Mouse (Mus musculus) frontal cortex, adult (tissue): ENCODE data around the gene Aanat.

Source experiments
- ATAC-seq: cut with Nextera tagmentation; 2 replicates; pipeline ENCODE4 v1.9.2; 2017; ENCODE audit warnings: mild to moderate bottlenecking, moderate library complexity, mixed read lengths; ENCODE audit not compliant: low TSS enrichment

Gene Aanat

DNA sequence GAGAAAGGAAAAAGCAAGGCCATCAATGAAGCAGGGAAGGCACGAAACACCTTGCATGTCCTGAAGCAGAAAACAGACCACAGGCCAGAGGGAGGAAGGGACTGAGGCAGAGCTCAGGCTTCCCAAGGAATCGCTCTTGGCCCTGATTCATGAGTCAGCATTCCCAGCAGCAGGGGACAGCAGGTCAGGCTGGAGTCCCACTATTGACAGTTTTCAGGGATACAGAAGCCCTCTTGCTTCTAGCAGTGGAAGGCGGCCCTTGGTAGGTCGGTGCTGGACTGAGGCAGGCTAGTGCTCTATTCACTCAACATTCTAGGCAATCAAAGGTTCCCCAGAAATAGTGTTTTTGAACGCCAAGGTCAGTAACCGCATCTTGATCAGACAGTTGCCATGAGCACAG, 11.7 kb upstream of the Aanat start:
- ATAC-seq: no peak

DNA sequence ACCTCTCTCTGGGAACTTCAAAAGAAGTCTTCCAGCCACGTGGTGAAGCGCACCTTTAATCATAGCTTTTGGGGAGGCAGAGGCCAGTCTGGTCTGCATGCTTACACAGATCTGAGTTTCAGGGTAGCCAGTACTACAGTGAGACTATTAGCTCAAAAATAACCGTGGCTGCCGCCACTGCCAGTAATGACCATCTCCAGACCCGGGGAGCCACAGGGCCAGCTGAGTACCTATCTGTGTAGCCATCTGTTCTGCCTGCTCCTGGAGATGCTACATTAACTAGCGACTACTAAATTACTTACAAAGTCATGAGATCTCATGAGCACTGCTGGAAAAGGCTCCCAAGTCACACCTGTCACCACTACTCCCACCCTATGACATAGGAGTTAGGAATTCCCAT, 11.2 kb upstream of the Aanat start:
- no peak for ATAC-seq

GRCm38 (mm10) chr11:116575396-116575795, 10.8 kb upstream of the Aanat start:
- ATAC-seq: no peak

- no peak for ATAC-seq
These were observed 7.0 kb upstream of the Aanat start for GRCm38 (mm10) chr11:116579280-116579679.

DNA sequence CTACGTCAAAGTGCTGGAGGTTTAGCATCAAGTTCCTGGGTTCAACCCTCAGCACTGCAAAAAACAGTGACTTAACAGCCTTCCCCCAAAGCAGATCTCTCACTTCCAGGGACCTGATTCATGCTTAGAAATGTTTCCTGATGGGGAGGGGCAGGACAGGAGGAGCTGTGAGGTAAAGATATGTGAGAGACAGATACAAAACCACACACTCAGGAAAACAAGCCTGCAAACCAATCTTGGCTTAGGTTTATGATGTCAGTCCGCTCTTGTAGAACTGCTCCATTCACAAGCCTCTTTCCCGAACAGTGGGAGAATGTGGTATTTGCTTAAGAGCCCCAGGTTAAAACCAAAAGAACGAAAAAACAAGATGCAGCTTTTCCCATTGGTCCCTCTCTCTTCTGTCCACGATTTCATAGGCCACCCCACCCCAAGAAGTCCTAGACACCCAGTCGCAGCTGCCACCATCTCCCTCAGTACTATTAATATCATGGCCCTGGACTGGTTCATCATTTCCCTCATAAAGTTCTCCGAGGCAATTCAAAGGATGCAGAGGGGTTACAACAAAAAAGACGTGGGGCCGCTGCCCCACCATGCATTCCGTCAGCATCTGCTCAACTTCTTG, 6.1 kb upstream of the Aanat start:
- ATAC-seq: 0 out of 2 replicates have a peak, but pooled peaks have one; percentile 3

- ATAC-seq: peak; percentile 62
These were observed 5.4 kb upstream of the Aanat start for GRCm38 (mm10) chr11:116580711-116581375.

GRCm38 (mm10) chr11:116581376-116581814, 4.8 kb upstream of the Aanat start, which contains the start of gene Ube2o:
TSS of gene Ube2o (minus strand) at chr11:116581447.
- peak; percentile 81 for ATAC-seq

DNA sequence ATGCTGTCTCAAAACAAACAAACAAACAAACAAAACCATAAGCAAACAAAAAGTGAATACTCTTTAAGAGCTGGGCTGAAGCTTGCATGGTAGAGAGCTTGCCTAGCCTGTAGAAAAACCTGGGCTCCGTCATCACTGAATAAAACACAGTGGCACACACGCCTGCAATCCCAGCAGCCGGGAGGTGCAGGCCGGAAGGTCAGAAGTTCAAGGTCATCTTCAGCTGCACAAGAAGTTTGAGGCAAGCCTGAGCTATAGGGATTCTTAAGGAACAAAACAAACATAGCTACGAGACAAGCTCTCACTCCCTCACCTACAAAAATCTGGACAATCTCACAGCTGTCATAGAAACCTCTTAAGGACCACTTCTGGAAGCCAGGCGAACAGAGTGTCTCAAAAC, 550 bp upstream of the Aanat start:
- no peak for ATAC-seq

DNA sequence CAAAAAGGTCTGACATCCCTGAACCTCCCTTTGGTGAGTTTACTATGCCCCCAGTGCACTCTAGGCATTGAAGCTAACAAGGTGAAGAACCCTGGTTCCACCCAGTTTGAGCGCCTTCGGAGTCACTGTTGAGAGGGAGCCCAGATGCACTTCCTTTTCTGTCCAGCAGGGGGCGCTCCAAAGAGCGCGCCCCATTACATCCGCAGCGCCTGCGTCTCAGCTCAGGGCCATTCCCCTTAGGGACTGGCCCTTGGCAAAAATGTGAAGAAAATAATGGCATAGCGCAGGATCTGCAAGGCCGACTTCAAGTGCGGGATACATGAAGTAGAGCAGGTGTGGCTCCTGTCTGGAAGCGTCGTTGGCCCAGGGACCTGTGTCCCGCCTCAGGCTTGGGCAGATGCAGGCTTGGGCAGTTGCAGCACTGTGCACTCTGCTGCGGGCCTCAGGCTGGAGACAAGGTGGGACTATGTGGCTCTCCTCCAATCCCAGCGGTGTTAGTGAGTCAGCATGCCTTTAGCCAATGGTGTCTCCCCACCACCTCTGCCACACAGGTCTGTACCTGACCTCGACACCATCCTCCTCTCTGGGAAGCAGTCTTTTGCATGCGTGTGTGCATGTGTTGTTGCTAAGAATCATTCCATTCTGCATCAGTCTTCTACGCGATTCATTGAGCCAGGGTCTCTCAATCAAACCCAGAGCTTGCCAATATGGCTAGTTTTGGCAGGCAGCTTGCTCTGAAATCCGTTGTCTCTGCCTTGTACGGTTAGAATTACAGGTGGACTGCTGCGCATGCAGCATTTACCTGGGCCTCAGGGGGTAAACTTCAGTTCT, 784 bp downstream of the Aanat start:
- ATAC-seq: peak; percentile 64; the same call in 1 of the 2 replicates

- no peak for ATAC-seq
These were observed 2.8 kb downstream of the Aanat start for GRCm38 (mm10) chr11:116589020-116589531.

- no peak for ATAC-seq
These were observed 3.3 kb downstream of the Aanat start for GRCm38 (mm10) chr11:116589574-116589973.

GRCm38 (mm10) chr11:116591621-116592020, 5.4 kb downstream of the Aanat start:
- no peak for ATAC-seq

DNA sequence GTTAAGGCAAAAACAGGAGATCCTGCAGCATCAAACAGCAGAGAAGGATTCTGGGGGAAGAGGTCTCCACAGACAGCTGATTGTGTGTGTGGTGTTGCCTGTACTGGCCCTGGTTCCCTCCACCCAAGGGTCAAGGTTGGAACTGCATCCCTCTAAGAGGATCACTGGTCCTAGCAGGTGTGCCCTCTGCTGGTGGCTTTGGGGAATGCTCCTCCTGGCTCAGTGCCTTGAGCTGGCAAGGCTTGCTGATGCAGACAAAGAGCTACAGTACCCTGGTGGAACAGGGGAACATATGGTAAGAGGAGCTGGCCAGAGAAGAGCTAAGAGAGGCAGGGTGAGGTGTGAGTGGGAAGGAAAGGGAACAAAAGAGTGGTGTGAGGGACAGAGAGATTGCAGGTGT, 6.2 kb downstream of the Aanat start:
- peak; percentile 88 for ATAC-seq

GRCm38 (mm10) chr11:116593345-116593744, 7.1 kb downstream of the Aanat start:
- no peak for ATAC-seq

GRCm38 (mm10) chr11:116596766-116597165, 10.5 kb downstream of the Aanat start:
- no peak for ATAC-seq

DNA sequence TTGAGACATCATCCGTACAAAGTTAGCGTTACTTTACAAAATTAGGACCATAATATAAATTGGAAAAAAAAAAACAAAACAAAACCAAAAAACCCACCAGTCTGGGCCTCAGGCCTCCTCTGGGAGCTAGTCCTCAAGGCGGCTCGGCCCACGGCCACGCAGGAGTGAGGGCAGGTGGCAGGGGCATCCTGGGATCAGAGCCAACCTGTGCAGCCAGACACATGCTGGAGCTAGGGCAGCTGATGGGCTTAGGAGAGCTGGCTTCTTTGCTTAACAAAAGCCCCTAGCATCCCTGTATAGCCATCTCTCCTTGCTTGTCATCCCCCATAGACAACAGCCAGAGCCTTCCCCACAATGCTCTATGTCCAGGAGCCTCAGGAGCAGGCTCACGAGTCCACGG, 12.0 kb downstream of the Aanat start:
- ATAC-seq: no peak

- ATAC-seq: no peak
These were observed 13.0 kb downstream of the Aanat start for GRCm38 (mm10) chr11:116599230-116599629.

DNA sequence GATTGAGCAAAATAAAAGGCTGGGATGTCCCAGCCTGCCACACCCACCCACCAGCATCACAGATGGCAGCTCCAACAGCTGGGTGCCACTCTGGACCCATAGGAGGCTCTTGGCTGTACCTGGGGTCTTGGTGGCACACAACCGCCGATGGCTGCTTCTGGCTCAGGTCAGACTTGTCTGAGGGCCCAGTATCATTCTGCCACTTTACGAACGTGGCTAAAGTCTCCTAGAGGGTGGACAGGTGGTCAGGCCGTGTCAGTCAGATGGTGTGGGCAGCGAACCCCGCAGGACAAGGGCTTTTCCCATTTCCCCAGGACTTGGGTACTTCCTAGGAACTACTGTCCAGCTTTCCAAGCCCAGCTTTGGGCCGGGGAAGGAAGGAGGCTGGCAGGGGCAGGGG, 14.9 kb downstream of the Aanat start:
- ATAC-seq: no peak

- no peak for ATAC-seq
These were observed 15.8 kb downstream of the Aanat start for GRCm38 (mm10) chr11:116602043-116602442.

- ATAC-seq: no peak
These were observed 17.1 kb downstream of the Aanat start for GRCm38 (mm10) chr11:116603339-116603738.

DNA sequence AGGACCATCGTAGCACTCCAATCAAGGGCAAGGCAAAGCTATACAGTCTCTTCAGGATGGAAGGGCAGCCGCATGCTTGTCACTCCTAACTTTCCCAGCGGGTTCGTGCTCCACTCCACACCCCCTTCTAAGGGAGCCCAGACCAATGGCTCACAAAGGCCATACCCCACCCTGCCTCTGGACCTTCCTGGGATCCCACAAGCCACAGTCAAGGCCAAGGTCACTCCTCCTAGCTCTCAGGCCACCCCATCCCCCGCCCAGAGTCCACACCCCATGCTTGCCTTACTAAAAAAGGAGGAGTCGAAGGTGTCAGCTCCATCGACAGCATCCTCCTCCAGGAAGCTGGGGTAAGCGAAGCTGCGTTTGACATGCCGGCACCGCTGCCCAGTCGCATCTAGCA, 17.9 kb downstream of the Aanat start:
- ATAC-seq: no peak

GRCm38 (mm10) chr11:116607717-116608116, 21.5 kb downstream of the Aanat start:
- ATAC-seq: no peak
